ENCODE assay signal across 19 mouse cellular contexts in the genomic region with DNA sequence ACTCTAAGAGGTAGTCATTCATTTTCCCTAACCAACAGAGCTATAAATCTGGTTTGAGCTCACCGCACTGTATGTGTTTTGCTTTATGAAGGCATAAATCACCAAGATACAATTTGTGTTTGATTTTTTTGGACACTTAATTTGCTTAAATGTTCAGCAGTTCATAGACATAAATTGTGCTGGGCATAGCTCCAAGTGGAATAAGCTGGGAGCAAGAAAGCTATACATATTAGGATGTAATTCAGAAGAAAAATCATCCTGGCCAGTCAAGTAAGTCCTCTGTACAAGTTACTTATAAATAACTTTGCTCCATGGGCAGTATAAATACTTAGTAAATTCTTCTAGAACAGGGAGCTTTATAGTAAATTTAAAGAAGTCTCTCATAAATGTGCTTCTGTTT.
"Had no signal": no experiment of that assay in that cellular context is flagged by ENCODE, and none has a peak within 500 bp of the region (broad histone marks: within the 10 kb centered on the region; RNA-seq: fewer than 3 reads in every experiment).

No protein-coding gene starts in this region.

- H3K4me1 ChIP-seq: lung, embryonic 15.5 days; midbrain, embryonic 10.5 days; midbrain, embryonic 12.5 days; neural tube, embryonic 13.5 days; neural tube, embryonic 15.5 days had no signal

- H3K9ac ChIP-seq: lung, embryonic 15.5 days; midbrain, embryonic 12.5 days; neural tube, embryonic 13.5 days; neural tube, embryonic 15.5 days had no signal

- DNase-seq: lung, adult 18-20 months; lung, postnatal 10 days; lung, postnatal 4 days; midbrain, embryonic 14.5 days; retina, postnatal 1 day; right cerebral cortex, adult 18-20 months; right cerebral cortex, postnatal 25 days; right cerebral cortex, postnatal 4 days; spleen, adult 18-20 months; thymus, adult 18-20 months; thymus, postnatal 14 days; thymus, postnatal 36 days had no signal

- H3K4me3 ChIP-seq: lung, embryonic 15.5 days; midbrain, embryonic 10.5 days; midbrain, embryonic 12.5 days; myocyte; neural tube, embryonic 13.5 days; neural tube, embryonic 15.5 days had no signal

- H3K27ac ChIP-seq: lung, embryonic 15.5 days; midbrain, embryonic 10.5 days; midbrain, embryonic 12.5 days; neural tube, embryonic 13.5 days; neural tube, embryonic 15.5 days had no signal

- H3K4me2 ChIP-seq: lung, embryonic 15.5 days; midbrain, embryonic 12.5 days; neural tube, embryonic 13.5 days; neural tube, embryonic 15.5 days had no signal

- H3K27me3 ChIP-seq: lung, embryonic 15.5 days; midbrain, embryonic 12.5 days; neural tube, embryonic 13.5 days; neural tube, embryonic 15.5 days had no signal

- H3K9me3 ChIP-seq: lung, embryonic 15.5 days; midbrain, embryonic 10.5 days; midbrain, embryonic 12.5 days; neural tube, embryonic 13.5 days; neural tube, embryonic 15.5 days had no signal

- H3K36me3 ChIP-seq: lung, embryonic 15.5 days; midbrain, embryonic 10.5 days; midbrain, embryonic 12.5 days; neural tube, embryonic 13.5 days; neural tube, embryonic 15.5 days had no signal

- ATAC-seq: midbrain, embryonic 16.5 days had no signal
